Mouse (Mus musculus) layer of hippocampus, adult 9-10 months (tissue): ENCODE measurements around the gene Slc38a10.

Source experiments
- DNase-seq: peaks from one replicate; pipeline ENCODE4 v3.0.0; 2022; ENCODE audit warnings: low spot score

Gene Slc38a10

DNA sequence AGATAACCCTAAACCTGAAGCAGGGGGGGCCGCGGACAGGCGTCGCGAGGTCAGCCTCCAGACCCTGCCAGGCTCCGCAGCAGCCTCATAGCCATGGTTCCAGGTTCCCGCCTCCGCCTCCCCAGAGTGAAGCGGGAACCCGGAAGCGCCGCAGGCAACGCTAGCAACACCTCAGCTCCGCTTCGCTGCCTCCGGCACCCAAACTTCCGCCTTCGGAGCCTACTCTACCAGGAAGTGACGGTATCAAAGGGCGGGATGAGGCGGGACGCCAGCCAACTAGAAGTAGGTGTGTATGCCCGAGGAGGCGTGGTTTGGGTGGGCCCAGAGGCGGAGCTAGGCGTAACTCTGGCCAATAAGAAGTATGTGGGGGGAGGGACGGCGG is at the start of gene Slc38a10:
Gene Slc38a10, minus strand, starts transcription at position 234 of the 382 bp plus-strand sequence.
- DNase-seq = peak; percentile 100

DNA sequence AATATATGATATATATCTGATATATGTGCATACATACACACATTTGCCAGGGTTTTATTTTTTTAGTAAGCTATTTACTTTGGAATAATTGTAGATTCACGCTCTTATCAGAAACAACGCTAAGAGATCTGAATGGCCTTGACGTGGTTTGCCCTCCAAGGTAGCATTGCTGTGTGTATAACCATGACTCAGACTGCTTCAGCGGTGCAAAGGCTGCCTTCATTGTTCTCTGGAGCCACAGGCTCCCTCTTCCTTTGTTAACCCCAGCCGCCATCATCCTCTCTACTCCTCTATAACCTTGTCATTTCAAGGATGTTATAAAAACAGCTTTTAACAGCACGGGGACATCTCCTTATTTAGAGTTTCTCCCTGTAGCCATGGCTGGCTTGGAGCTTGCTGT is 49.5 kb upstream of the Slc38a10 start:
- DNase-seq = no peak

GRCm38 (mm10) chr11:120199766-120200165 is 48.6 kb upstream of the Slc38a10 start:
- no peak for DNase-seq

GRCm38 (mm10) chr11:120198831-120199230 is 47.7 kb upstream of the Slc38a10 start:
- DNase-seq = no peak

DNA sequence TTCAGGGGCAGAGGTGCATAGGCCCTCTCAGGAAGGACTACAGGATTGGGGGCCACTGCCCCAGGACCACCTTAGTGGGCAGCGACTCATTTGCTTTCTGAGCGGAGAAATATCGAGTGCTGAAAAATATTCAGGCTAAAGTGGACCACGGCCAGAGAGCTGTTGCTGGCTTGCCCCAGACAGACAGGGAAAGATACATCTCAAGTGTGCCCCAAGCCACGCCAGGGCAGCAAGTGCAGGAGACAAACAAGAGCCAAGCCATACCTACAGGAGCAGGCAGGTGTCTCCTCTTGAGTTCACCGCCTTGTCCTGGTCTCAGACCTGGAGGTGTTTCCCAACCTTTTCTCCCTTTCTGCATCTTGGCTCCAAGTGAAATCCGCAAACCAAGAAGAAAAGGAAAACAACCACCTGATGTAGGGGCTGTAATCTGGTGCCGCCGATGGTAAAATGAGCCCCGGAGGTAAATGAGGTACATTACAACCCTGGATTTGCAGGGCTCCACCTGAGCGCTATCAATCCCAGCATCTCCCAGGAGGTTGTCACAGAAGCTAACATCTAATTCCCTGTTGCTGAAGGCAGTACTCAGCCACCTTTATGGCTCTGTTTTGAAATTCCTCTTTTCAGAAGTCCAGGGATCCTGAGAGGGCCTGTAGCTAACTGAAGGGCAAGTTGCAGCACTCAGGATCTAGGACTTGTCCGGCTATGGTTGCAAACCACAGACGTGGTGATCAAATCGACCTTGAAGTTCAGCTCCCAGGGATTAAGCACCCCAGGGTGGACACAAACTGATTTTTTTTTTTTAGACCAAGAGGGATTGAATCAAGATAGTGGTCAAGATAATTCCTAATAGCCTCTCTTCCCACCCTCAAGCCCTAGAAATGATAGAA is 39.6 kb upstream of the Slc38a10 start:
- no peak for DNase-seq

DNA sequence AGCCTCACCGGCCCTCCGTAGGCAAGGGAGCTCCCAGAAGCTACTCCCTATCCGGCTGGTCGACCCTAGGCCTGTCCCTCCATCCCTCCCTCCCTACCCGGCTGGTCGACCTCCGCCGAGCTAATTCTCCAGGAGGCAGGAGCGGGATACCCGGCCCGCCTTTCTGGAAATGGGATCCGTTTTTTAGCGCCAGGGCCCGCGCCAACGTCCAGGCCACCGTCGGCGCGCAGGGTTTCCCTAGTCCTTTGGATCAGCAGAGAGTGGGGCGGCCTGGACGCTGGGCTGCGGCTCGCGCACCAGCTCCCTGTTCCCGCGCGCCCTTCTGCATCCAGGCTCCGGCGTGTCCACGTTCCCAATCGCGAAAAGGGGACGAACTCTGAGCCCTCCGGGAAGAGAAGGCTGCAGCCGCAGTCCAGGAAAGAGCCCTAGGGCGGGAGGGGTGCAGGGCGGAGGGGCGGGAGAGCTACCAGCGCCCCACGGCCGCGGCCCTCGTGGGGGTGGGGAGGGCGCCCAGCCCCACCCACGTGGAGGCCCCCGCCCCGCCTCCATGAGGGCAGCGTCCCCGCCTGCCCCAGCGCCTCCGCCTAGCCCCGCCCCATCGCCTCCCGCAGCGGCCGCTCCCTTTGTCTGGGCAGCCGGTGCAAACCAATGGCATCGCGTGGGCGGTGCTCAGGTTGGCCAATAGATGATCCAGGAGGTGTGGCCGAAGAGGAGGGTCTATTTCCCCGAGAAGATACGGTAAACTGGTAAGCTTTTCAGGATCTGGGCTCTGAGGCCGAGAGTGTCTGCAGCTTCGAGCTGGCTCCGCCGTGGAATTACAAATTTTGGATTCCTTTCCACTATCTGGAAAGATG is 38.5 kb upstream of the Slc38a10 start:
- peak; percentile 97 for DNase-seq

GRCm38 (mm10) chr11:120188481-120189441 is 37.6 kb upstream of the Slc38a10 start:
- DNase-seq = no peak

GRCm38 (mm10) chr11:120188102-120188480 is 36.9 kb upstream of the Slc38a10 start:
- DNase-seq = no peak

GRCm38 (mm10) chr11:120187236-120188101 is 36.3 kb upstream of the Slc38a10 start:
- DNase-seq = no peak

DNA sequence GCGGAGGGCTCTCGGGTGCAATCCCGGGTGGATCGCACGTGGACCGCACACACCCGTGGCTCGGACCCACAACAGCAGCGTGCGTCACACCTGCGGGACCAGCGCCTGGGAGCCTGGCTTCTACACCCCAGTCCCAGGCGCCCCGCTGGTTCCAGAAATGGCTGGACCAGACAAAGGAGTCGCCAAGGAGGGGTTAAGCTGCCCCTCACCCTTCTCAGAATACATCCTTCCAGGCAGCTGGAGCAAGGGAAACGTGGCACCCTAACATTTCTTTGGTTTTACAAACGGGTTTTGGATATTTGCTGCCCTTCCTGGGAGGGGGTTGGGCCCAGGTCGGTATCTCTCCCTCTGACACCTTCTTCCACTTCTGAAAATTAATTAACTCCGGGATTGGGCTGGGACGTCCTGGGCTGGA is 35.7 kb upstream of the Slc38a10 start:
- DNase-seq = no peak

GRCm38 (mm10) chr11:120186145-120186740 is 35.1 kb upstream of the Slc38a10 start:
- no peak for DNase-seq

- DNase-seq = no peak
Measured at GRCm38 (mm10) chr11:120185316-120186141, 34.4 kb upstream of the Slc38a10 start.

DNA sequence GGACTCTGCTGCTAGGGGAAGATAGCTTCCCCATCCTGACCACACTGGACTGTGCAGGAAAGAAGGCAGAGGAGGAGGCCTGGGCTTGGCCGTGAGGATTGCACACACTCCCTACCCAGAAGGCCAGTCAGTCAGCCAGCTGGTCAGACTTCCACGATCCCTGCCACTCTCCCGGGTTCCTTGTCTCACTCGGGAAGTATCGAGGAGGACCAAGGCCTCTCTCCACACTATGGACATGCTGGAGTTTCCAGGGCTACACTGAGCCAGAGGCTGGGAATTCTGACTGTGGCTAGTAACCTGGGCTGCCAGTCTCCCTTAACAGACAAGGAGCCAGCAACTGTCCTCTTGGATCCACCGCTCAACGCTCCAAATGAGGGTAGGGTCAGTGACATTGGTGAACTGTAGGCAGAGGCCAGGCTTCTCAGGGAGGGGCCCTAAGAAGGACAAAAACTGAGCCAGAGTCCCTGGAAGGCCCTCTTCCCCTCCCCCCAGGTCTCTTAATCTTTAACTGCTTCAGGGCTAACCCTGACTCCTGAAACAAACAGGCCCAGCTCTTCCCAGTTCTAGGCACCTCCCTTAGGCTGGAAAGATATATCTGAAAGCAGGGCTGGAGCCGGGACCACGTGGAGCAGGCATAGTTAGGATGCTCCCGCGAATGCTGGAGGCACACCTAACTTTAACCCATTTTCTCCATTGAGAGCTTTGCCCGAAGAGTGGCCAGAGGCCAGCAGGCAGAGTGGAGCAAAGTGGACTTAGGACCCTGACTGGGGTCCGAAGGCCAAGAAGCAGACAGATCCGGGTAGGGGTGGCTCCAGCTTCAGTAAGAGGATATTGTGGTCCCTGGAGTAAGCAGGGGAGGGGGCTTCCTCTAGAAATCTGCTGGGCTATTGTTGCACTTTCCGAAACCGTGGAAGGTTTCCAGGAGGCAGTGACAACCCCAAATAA is 33.5 kb upstream of the Slc38a10 start:
- DNase-seq = no peak

DNA sequence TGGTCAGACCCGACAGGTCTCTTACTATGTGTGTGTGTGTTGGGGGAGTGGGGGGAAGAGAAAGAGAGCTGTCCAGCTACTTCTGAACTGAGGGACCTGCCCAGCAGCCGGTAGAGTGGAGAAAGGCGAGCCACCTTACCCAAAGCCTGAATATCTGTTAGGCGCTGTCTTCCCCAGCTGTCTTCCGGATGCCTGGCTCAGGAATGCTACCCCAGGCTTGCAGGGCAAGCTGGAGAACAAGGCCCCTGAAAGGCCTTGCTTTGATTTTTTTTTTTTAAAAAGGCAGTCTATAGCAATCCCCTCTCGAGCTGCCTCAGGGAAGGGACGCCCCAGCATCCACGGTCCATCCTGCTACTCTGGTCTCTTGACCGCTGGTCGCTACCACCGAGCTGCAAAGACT is 32.6 kb upstream of the Slc38a10 start:
- no peak for DNase-seq

GRCm38 (mm10) chr11:120183180-120183579 is 32.0 kb upstream of the Slc38a10 start:
- DNase-seq = no peak

- DNase-seq = no peak
Measured at GRCm38 (mm10) chr11:120182396-120183030, 31.4 kb upstream of the Slc38a10 start.

GRCm38 (mm10) chr11:120181379-120181778 is 30.2 kb upstream of the Slc38a10 start:
- DNase-seq = no peak

DNA sequence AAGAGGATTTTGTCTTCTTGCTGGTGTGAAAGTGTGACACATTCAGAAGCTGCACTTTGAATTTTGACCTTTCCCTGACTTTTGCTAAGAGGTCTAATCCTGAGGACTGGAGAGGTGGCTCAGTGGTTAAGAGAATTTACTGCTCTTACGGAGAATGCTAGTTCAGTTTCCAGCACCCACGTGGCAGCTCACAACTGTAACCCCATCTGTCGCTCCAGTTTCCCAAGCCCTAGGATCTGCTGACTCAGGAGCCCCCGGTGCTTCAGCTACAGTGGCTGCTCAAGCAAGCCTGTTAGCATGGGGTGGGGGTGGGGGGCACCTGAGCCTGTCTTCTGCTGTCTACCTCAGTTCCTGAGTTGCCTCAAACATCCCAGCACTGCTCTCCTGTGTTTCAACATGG is 28.2 kb upstream of the Slc38a10 start:
- DNase-seq = no peak
